Mouse (Mus musculus): ENCODE measurements around the gene G0s2. TPM values are rescaled to one million over a fixed set of nuclear protein-coding genes. Genes with fewer than 3 reads are reported as not detected.
"Not testable (repeated sequence)": the region's sequence is repeated elsewhere in the genome, so short reads cannot be mapped to it uniquely, and the experiment has no call there.

G0s2 gene
- polyA plus RNA-seq, 1 experiment from 2014 or later: 48.9 TPM

DNA sequence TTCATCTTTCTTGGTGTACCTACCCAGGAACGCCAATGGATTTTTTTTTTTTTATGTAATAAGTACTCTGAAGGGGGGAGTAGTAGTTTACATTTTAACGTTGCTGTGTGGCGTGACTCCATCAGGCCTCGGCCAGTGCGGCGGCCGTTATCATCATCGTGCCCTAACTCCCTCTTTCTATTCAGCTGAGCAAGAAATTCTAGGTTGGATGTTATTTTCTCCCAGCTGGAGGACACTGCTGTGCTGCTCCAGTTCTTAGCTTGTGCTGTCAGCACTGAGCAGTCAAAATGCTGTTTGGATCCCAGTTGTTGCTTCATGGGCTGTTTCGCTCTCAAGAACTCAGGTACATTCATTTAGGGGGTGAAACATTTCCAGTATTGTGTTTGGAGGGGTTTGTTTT lies 13.5 kb downstream of the G0s2 start:
- 89% methylated on average over 9 of the region's 9 CpGs for WGBS

DNA sequence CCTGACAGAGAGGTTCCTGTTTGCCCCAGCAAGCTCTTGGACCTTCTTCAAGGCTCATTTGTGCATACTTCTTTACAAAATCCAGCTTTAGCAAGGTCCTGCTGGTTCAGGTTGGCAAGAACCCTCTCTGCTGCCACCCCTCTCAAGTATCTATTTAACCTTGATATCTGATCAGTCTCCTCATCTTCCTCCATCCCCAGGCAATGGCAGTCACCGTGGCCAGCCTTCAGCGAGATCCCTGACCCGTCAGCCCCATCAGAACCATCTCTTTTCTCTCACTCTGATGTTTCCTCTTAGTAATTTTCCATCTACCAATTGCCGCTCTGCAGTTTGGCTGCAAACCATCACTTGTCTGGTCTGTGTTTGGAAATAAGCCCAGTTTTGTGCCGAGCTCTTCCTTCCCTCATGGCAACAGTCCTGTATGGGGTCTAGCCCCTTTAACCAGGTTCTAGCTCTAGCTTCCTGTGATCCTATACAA lies 16.4 kb downstream of the G0s2 start:
- 35% methylated on average over 5 of the region's 5 CpGs for WGBS
- H3K9ac ChIP-seq (ENCODE audit: low read depth, low read length): no peak overlapping the region
- no peaks in the 10 kb centered on the region for H3K27me3 ChIP-seq (ENCODE audit: insufficient read depth, low read length)
- H3K4me1 ChIP-seq (replicated peaks; ENCODE audit: insufficient read depth, low read length): peaks cover 6% of the 10 kb centered on the region; the same call in 1 of the 2 replicates
- no peak overlapping the region for H3K27ac ChIP-seq
- H3K36me3 ChIP-seq (ENCODE audit: insufficient read depth, low read length): no peaks in the 10 kb centered on the region
- DNase-seq (ENCODE audit: low spot score) (no peak), ATAC-seq (replicated peaks; ENCODE audit: low FRiP score, low read depth) (no peak)
- no peak overlapping the region for H3K4me3 ChIP-seq (replicated peaks; ENCODE audit: low read depth, low read length)
- TF ChIP-seq CTCF (IDR thresholded peaks at IDR 0.05; ENCODE audit: low read depth): no peak
- H3K9me3 ChIP-seq (replicated peaks; ENCODE audit: low read length): no peaks in the 10 kb centered on the region
- H3K4me2 ChIP-seq (ENCODE audit: low read length): no peak overlapping the region

More for the DNA sequence above, 13.5 kb downstream of the G0s2 start:
- DNase-seq (ENCODE audit: low spot score) (no peak), ATAC-seq (replicated peaks; ENCODE audit: low FRiP score, low read depth) (no peak)
- no peaks in the 10 kb centered on the region for H3K9me3 ChIP-seq (replicated peaks; ENCODE audit: low read length)
- H3K36me3 ChIP-seq (ENCODE audit: insufficient read depth, low read length): no peaks in the 10 kb centered on the region
- no peak for TF ChIP-seq CTCF (IDR thresholded peaks at IDR 0.05; ENCODE audit: low read depth)
- no peak overlapping the region for H3K4me2 ChIP-seq (ENCODE audit: low read length)
- no peak overlapping the region for H3K4me3 ChIP-seq (replicated peaks; ENCODE audit: low read depth, low read length)
- H3K9ac ChIP-seq (ENCODE audit: low read depth, low read length): no peak overlapping the region
- no peak overlapping the region for H3K27ac ChIP-seq
- no peaks in the 10 kb centered on the region for H3K4me1 ChIP-seq (replicated peaks; ENCODE audit: insufficient read depth, low read length)
- H3K27me3 ChIP-seq (ENCODE audit: insufficient read depth, low read length): no peaks in the 10 kb centered on the region

DNA sequence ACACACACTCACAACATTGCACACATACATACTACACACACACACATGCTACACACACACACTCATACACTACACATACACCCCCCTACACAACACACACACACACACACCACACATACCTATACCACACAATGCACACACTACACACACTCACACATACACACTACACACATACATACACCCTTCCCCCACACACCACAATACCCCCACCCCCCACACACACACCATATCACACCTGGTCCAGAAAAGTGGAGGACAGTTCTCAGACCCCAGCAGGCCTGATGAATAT lies 16.8 kb downstream of the G0s2 start:
- Histone ChIP-seq H3K4me2 (ENCODE audit: low read length) (no peak overlapping the region), H3K4me1 (replicated peaks; ENCODE audit: insufficient read depth, low read length) (peaks cover 10% of the 10 kb centered on the region; the same call in 1 of the 2 replicates), H3K36me3 (ENCODE audit: insufficient read depth, low read length) (no peaks in the 10 kb centered on the region), H3K4me3 (replicated peaks; ENCODE audit: low read depth, low read length) (no peak overlapping the region), H3K27ac (no peak overlapping the region), H3K9ac (ENCODE audit: low read depth, low read length) (no peak overlapping the region), H3K27me3 (ENCODE audit: insufficient read depth, low read length) (no peaks in the 10 kb centered on the region), H3K9me3 (replicated peaks; ENCODE audit: low read length) (no peaks in the 10 kb centered on the region)
- no peak for TF ChIP-seq CTCF (IDR thresholded peaks at IDR 0.05; ENCODE audit: low read depth)
- ATAC-seq (replicated peaks; ENCODE audit: low FRiP score, low read depth) (peak; percentile 48), DNase-seq (ENCODE audit: low spot score) (no peak)

DNA sequence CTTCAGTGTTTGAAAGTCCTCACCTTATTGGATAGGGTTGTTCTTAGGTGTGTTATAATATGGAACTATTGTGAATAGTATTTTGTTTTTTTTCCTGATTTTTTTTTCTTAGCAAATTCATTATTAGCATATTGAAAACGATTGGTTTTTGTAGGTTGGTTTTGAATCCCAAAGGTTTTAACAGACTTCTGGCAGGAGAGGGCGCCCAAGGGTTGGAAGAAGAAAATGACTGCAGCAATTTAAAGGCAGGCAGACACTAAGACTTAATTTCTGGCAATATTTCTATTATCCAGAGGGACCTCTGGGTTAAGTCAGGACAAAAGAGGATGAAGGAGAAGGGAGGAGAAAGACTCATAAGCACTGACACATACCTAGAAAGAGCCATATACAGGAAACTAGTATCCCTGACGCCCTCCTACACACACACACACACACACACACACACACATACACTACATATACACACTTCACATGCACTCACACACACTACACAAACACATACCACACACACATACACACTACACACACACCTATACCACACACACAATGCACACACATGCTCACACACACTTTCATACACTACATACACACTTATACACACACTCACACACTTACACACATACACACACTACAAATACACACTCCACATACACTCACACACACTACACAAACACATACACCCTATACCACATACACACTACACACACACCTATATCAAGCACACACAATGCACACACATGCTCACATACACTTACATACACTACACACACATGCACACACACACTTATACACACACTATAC lies 17.3 kb downstream of the G0s2 start:
- peak; percentile 86 for DNase-seq (ENCODE audit: low spot score)
- peak; percentile 79 for TF ChIP-seq CTCF (IDR thresholded peaks at IDR 0.05; ENCODE audit: low read depth)
- H3K27ac ChIP-seq: no peak overlapping the region

DNA sequence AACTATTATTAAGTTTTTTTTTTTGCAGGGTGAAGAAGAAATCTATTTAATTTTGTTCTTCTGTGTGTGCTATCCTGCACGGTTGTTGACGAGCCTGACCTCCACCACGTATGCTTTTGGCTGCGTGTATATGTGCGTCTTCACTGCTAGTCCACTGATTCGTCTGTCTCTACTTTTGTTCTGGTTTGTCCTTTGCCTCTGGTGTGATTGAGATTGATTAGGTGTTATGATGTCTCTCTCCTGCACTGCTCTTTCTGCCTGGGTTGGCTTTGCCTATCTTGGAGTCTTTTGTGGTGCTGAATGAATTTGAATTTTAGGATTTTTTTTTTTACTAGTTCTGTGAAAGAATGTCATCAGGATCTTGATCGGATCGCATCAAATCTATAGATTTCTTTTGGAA lies 18.0 kb downstream of the G0s2 start:
- H3K4me1 ChIP-seq (replicated peaks; ENCODE audit: insufficient read depth, low read length): peaks cover 11% of the 10 kb centered on the region; the same call in 1 of the 2 replicates
- no peak for TF ChIP-seq CTCF (IDR thresholded peaks at IDR 0.05; ENCODE audit: low read depth)
- no peak overlapping the region for H3K27ac ChIP-seq
- DNase-seq (ENCODE audit: low spot score): no peak
- H3K9me3 ChIP-seq (replicated peaks; ENCODE audit: low read length): no peaks in the 10 kb centered on the region
- no peak overlapping the region for H3K9ac ChIP-seq (ENCODE audit: low read depth, low read length)
- 64% methylated on average over 8 of the region's 8 CpGs for WGBS
- H3K36me3 ChIP-seq (ENCODE audit: insufficient read depth, low read length): no peaks in the 10 kb centered on the region
- no peaks in the 10 kb centered on the region for H3K27me3 ChIP-seq (ENCODE audit: insufficient read depth, low read length)
- no peak overlapping the region for H3K4me3 ChIP-seq (replicated peaks; ENCODE audit: low read depth, low read length)
- ATAC-seq (replicated peaks; ENCODE audit: low FRiP score, low read depth): no peak
- H3K4me2 ChIP-seq (ENCODE audit: low read length): no peak overlapping the region

More for the DNA sequence above, 17.3 kb downstream of the G0s2 start:
- H3K4me3 ChIP-seq (replicated peaks; ENCODE audit: low read depth, low read length): no peak overlapping the region
- no peaks in the 10 kb centered on the region for H3K9me3 ChIP-seq (replicated peaks; ENCODE audit: low read length)
- no peaks in the 10 kb centered on the region for H3K36me3 ChIP-seq (ENCODE audit: insufficient read depth, low read length)
- ATAC-seq (replicated peaks; ENCODE audit: low FRiP score, low read depth): peak; percentile 69
- 29% methylated on average over 3 of the region's 3 CpGs for whole genome bisulfite sequencing
- H3K27me3 ChIP-seq (ENCODE audit: insufficient read depth, low read length): no peaks in the 10 kb centered on the region
- no peak overlapping the region for H3K4me2 ChIP-seq (ENCODE audit: low read length)
- peaks cover 11% of the 10 kb centered on the region; the same call in 1 of the 2 replicates for H3K4me1 ChIP-seq (replicated peaks; ENCODE audit: insufficient read depth, low read length)
- no peak overlapping the region for H3K9ac ChIP-seq (ENCODE audit: low read depth, low read length)

DNA sequence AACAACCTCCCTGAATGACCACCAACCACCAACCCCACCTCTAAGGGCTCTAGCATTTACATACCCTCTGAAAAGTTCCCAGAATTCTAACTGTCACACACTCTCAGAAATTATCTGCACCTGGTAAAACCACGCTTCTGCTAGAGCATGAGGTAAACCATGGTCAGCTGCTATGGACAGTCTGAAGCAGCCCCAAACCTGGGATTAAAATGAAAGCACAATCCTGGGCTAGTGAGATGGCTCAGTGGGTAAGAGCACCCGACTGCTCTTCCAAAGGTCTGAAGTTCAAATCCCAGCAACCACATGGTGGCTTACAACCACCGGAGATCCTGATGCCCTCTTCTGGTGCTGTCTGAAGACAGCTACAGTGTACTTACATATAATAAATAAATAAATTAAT lies 19.1 kb downstream of the G0s2 start:
- not testable (repeated sequence) for H3K9ac ChIP-seq (ENCODE audit: low read depth, low read length); DNase-seq (ENCODE audit: low spot score); ATAC-seq (replicated peaks; ENCODE audit: low FRiP score, low read depth); H3K36me3 ChIP-seq (ENCODE audit: insufficient read depth, low read length); H3K4me3 ChIP-seq (replicated peaks; ENCODE audit: low read depth, low read length); H3K4me2 ChIP-seq (ENCODE audit: low read length); H3K27me3 ChIP-seq (ENCODE audit: insufficient read depth, low read length); H3K9me3 ChIP-seq (replicated peaks; ENCODE audit: low read length); H3K27ac ChIP-seq
- peaks cover 11% of the 10 kb centered on the region; the same call in 1 of the 2 replicates for H3K4me1 ChIP-seq (replicated peaks; ENCODE audit: insufficient read depth, low read length)
- WGBS: 74% methylated on average over 3 of the region's 3 CpGs
